Mouse (Mus musculus) embryonic fibroblast, embryonic 13.5 days (primary cell): ENCODE results near the gene Ank.

ENCODE experiments used
- CTCF ChIP-seq: IDR thresholded peaks from 2 replicates; pipeline ENCODE4 v1.5.1; 2011; ENCODE audit warnings: mild to moderate bottlenecking, control low read depth, low read length, moderate library complexity, borderline replicate concordance; ENCODE audit not compliant: insufficient read depth
- POLR2A ChIP-seq: IDR thresholded peaks from 2 replicates; pipeline ENCODE4 v1.6.1; 2011; ENCODE audit warnings: low read depth, mild to moderate bottlenecking, control low read depth, low read length, moderate library complexity

- TF ChIP-seq POLR2A (no peak), CTCF (no peak)
Observed at GRCm38 (mm10) chr15:27583620-27584019, 117.1 kb downstream of the Ank start.
